Mouse (Mus musculus) kidney, adult 9 months (tissue): Measurements from ENCODE around the gene Pfkfb4.
A peak's percentile ranks its signal among the peaks of the same experiment; 100 is the strongest.

Experiments
- DNase-seq: peaks from one replicate; pipeline ENCODE4 v3.0.0; 2022

The Pfkfb4 gene

GRCm38 (mm10) chr9:109038086-109038895 lies 46.7 kb downstream of the Pfkfb4 start, which contains the start of gene Shisa5:
TSS of gene Shisa5 (plus strand) at chr9:109038565.
- peak; percentile 75 for DNase-seq

DNA sequence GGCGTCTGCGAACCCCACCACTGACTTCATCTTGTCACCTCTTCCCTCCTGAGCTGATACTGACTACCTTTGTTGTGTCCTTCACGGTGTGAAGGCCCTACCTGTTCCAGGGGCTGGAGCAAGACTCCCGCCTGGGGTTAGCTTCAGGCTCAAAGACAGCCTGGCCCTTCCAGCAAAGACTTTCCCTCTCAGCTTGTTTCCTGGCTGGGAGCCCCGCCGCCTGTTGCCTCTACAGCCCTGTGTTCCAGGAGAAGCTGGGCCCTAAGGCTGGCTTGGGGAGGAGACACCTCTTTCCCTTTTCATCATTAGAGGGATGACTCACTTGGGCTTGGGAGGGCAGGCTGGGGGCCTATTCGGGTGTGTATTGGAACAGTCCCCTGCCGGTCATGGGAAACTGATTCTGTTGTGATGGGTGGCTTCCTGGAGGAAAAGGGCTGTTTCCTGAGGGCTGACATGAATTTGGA lies 47.4 kb downstream of the Pfkfb4 start:
- DNase-seq: peak; percentile 78

DNA sequence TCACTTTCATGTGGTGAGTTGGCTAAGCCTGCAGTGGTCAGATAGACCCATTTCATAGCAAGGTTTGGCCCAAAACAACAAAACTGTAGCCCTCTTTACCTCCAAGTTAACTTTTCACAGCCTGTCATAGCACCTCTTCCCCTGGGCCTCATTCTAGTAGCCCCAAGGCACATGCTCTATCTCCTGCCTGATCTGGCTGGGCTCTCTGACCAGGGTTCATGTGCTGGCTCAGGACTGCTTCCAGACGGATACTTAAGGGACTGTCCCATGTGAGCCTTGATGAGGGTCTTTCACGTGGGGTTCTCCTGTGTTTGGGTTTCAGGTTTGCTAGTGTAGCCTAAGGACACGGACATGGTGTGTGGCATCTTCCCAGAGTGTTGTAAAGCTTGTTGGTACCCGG lies 48.1 kb downstream of the Pfkfb4 start:
- DNase-seq: no peak

GRCm38 (mm10) chr9:109040216-109040615 lies 48.6 kb downstream of the Pfkfb4 start:
- peak; percentile 78 for DNase-seq

GRCm38 (mm10) chr9:109040906-109041305 lies 49.3 kb downstream of the Pfkfb4 start:
- DNase-seq: no peak

GRCm38 (mm10) chr9:109041351-109041750 lies 49.8 kb downstream of the Pfkfb4 start:
- no peak for DNase-seq

GRCm38 (mm10) chr9:109046306-109046705 lies 54.7 kb downstream of the Pfkfb4 start:
- peak; percentile 77 for DNase-seq

- DNase-seq: no peak
Measured at GRCm38 (mm10) chr9:109049316-109049715, 57.7 kb downstream of the Pfkfb4 start.

DNA sequence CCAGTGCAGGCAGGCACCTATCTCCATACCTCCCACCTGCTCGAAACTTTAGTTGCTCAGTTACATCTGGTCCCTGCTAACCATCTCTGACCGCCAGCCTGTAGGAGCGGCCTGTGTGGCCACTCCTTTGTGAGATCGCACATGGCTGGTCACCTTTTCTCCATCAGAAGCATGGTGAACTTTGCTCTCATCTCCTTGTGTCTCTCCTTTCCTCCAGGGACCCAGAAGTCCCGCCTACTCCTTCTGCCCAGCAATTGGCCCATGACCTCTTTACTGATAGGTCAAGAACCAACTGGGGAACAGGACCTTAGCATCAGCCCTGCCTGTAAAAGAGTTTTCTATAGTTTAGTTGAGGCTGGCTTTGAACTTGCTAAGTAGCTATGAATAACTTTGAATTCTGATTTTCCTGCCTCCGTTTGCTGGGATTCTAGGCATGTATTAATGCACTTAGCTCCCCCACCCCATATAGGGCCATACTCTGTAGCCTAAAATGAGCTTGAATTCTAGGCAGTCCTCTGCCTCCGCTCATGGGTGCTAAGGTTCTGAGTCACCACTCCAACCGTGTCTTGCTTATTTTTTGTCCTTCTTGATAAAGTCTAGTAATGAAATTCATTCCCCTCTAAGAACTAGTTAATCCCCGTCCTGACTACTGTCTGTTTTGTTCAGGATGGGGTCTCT lies 58.6 kb downstream of the Pfkfb4 start:
- DNase-seq: no peak

GRCm38 (mm10) chr9:109050674-109050997 lies 59.1 kb downstream of the Pfkfb4 start:
- no peak for DNase-seq

DNA sequence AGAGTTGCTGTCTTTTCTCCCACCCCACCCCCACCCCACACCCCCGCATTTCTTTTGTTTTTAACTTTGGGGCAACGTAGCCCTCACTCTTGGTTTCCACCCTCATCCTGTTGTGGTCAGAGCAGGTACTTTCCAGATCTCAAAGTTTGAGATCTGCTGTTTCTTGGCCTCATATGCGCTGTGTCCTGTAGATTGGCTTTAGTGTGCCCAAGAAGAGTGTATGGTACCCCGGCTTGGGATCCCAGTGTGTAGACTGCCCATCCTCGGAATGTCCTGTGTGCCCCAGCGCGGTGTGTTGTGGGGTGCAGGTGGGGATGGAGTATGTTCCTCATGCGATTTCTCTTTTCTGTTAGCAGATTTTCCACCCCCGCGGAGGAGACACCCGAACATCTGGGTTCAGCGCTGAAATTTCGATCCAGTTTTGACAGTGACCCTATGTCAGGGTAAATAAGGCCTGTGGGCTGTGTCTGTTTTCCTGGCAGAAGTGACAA lies 59.5 kb downstream of the Pfkfb4 start:
- DNase-seq: no peak

- no peak for DNase-seq
Measured at GRCm38 (mm10) chr9:109051651-109052489, 60.3 kb downstream of the Pfkfb4 start.

DNA sequence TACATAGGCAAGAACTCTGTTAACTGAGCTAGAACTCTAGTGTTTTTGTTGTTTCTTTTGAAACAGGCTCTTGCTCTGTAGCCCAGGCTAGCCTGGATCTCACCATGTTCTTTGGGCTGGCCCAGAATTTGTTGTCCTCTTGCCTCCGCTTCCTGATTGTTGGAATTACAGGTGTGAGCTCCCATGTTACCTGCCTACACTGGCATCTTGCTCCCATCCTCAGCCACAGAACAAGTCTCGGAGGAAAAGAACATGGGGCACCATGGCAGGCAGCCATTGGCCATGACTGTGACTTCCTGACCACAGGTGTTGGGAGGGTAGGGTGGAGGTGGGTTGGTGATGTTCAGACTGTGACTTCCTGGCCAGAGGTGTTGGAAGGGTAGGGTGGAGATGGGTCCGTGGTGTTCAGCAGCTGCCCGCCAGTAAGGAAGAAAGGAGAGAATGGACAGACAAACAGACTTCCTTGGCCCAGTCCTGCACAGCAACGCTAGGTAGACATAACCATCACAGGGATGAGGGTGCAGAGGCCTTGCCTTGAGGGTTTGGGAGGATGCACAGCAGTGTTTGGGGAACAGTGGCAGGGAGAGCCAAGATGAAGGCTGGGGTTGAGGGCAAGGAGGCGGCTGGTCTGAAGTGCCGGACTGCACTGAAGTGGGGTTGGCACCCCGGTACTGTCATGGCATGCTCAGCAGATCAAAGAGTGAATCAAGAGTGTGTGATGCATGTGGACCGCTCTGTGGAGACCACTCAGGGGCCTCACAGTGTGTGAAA lies 61.1 kb downstream of the Pfkfb4 start:
- DNase-seq: no peak

GRCm38 (mm10) chr9:109053366-109053765 lies 61.8 kb downstream of the Pfkfb4 start:
- DNase-seq: no peak

DNA sequence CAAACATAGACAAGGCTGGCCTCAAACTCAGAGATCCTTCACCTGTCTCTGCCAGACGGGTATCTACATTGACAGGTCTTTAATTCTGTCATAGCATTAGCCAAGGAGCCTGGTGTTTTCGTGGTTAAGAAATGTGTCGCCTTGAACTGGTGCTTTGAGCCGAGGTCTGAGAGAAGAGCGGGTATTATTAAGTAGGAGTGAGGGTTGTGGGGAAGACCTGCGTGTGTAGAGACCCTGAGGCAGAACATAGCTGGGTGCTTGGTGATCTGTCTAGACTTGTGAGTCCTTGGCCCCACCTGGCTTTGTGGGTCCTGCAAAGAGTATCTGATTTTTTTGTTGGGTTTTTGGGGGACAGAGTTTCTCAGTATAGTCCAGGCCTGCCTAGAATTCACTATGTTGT lies 62.3 kb downstream of the Pfkfb4 start:
- no peak for DNase-seq

- DNase-seq: peak; percentile 80
Measured at GRCm38 (mm10) chr9:109054712-109055111, 63.1 kb downstream of the Pfkfb4 start.

DNA sequence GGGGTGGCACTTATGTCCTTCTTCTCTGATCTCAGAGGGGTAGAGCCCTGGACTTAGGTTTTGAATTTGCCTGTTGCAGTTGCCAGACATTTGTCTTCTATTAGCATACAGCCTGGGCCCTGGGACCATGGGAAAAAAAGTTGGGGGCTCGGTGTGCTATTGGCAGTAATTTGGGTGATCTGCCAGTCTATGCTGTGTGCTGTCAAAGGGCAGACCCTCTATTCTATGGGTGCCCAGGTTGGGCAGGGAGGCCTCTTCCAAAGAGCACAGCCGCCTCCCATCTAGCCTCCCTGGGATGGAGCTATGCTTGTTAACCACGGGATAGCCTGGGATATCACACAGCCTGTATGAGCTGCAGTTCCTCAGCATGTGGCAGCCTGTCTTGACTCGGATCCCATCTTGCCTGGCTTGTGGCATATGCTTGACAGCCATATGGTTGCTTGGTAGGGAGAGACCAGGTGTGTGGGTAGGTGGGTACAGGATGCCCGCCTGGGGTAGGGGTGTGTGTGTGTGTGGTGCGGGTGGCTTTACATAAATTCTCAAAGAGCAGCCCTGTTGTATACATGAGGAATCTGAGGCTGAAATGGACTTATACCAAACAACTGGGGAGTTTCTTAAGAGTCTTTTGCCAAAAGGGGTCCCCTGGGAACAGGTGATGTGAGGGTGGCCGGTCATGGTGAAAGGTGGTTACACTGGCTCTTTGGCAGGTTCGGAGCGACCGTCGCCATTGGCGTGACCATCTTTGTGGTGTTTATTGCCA lies 63.9 kb downstream of the Pfkfb4 start:
- DNase-seq: no peak

DNA sequence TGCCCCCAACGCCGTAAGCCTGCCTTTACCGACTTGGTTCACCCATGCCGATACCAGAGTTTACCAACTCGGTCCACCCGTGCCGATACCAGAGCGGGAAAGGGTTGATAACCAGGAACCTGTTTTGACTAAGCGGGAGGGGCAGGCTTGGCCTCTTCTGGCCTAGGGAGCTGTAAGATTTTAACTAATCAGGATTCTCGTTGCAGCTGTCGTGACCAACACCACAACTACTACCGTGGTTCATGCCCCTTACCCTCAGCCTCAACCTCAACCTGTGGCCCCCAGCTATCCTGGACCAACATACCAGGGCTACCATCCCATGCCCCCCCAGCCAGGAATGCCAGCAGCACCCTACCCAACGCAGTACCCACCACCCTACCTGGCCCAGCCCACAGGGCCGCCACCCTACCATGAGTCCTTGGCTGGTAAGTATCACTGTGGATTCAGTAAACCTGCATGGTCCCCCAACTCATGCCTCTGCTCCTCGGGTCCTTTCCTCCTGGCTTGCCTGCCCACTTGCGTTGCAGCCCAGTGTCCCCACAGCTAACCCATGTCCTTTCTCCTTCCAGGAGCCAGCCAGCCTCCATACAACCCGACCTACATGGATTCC lies 64.6 kb downstream of the Pfkfb4 start:
- no peak for DNase-seq

DNA sequence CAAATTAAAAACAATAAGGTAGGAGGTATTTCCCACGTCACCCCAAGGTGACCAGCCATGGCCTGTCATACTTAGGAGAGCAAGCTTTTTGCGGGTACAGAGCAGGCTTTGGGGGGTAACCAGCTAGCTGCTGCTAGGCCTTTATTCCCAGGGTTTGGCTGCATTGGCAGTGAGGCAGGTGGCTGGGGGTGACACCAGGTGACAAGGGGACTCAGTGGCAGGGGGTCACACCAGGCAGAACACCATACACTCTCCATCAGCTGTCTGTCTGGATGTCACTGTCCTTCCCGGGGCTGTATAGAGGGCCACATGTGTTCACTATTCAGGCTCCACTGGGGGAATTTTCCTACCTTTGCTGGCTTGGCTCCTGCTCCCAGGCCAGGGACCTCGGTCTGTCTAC lies 65.3 kb downstream of the Pfkfb4 start:
- no peak for DNase-seq

GRCm38 (mm10) chr9:109057543-109057942 lies 66.0 kb downstream of the Pfkfb4 start:
- DNase-seq: no peak
